In genomic region chr10:91167352-91167751, GRCm38 (mm10) we compare ENCODE assay signal across 8 mouse cellular contexts. TPM values are rescaled to one million over a fixed set of nuclear protein-coding genes. Genes with fewer than 3 reads are reported as not detected.
DNase-seq lines count a peak whose midpoint lies in the region; ATAC-seq and TF ChIP-seq lines count a peak whose summit lies in the region.

No protein-coding gene starts in this region.

- peaks cover 29% of the 10 kb centered on the region for H3K36me3 ChIP-seq in kidney, embryonic 14.5 days (ENCODE audit: control insufficient read depth, insufficient read depth, low read length)
- H3K36me3 ChIP-seq in hindbrain, embryonic 14.5 days (replicated peaks; ENCODE audit: control insufficient read depth, insufficient read depth), result peaks cover 32% of the 10 kb centered on the region
- H3K36me3 ChIP-seq in midbrain, embryonic 13.5 days, result peaks cover 18% of the 10 kb centered on the region

- no peak for TF ChIP-seq CTCF in bone marrow, adult 2 months (IDR thresholded peaks at IDR 0.05; ENCODE audit: control insufficient read depth, insufficient read depth, low read length)

- peak overlapping the region; percentile 94; the same call in 1 of the 2 replicates for H3K4me3 ChIP-seq in kidney, embryonic 14.5 days (ENCODE audit: low read length)
- H3K4me3 ChIP-seq in bone marrow, adult 2 months (replicated peaks; ENCODE audit: control insufficient read depth, low read depth, low read length), result peak overlapping the region; percentile 33
- no peak overlapping the region for H3K4me3 ChIP-seq in hindbrain, embryonic 14.5 days (replicated peaks; ENCODE audit: low read length)
- peak overlapping the region; percentile 97; the same call in 1 of the 2 replicates for H3K4me3 ChIP-seq in midbrain, embryonic 13.5 days (replicated peaks)

- TF ChIP-seq POLR2A in bone marrow, adult 2 months (IDR thresholded peaks at IDR 0.05; ENCODE audit: borderline replicate concordance, control insufficient read depth, low read depth, low read length), result no peak

- WGBS in kidney, embryonic 14.5 days, result 56% methylated on average over 7 of the region's 7 CpGs
- WGBS in bone marrow, adult 2 months, result 69% methylated on average over 7 of the region's 7 CpGs
- WGBS in hindbrain, embryonic 14.5 days, result 53% methylated on average over 7 of the region's 7 CpGs
- WGBS in midbrain, embryonic 13.5 days, result 58% methylated on average over 7 of the region's 7 CpGs

- H3K27ac ChIP-seq in kidney, embryonic 14.5 days (ENCODE audit: low read depth, low read length), result no peak overlapping the region
- no peak overlapping the region for H3K27ac ChIP-seq in bone marrow, adult 2 months (ENCODE audit: control insufficient read depth, insufficient read depth, low read depth, low read length, poor library complexity)
- no peak overlapping the region for H3K27ac ChIP-seq in hindbrain, embryonic 14.5 days
- no peak overlapping the region for H3K27ac ChIP-seq in midbrain, embryonic 13.5 days

- H3K4me2 ChIP-seq in kidney, embryonic 14.5 days (replicated peaks; ENCODE audit: low read depth, low read length), result peak overlapping the region; percentile 61
- peak overlapping the region; percentile 80; the same call in 1 of the 2 replicates for H3K4me2 ChIP-seq in hindbrain, embryonic 14.5 days (replicated peaks)
- peak overlapping the region; percentile 19 for H3K4me2 ChIP-seq in midbrain, embryonic 13.5 days (replicated peaks)

- no peak for DNase-seq in kidney, adult 9 months
- DNase-seq in hindbrain, embryonic 14.5 days (ENCODE audit: low spot score), result no peak
- DNase-seq in ovary, postnatal 10 days (ENCODE audit: low spot score), result no peak
- DNase-seq in spleen, adult 18-20 months, result no peak
- no peak for DNase-seq in right cerebral cortex, postnatal 4 days

- H3K27me3 ChIP-seq in kidney, embryonic 14.5 days (ENCODE audit: control insufficient read depth, insufficient read depth, low read length), result no peaks in the 10 kb centered on the region
- H3K27me3 ChIP-seq in hindbrain, embryonic 14.5 days (ENCODE audit: control insufficient read depth, insufficient read depth, low read length), result no peaks in the 10 kb centered on the region
- no peaks in the 10 kb centered on the region for H3K27me3 ChIP-seq in midbrain, embryonic 13.5 days

- H3K9me3 ChIP-seq in kidney, embryonic 14.5 days (ENCODE audit: control insufficient read depth, low read length), result no peaks in the 10 kb centered on the region
- no peaks in the 10 kb centered on the region for H3K9me3 ChIP-seq in hindbrain, embryonic 14.5 days (ENCODE audit: control insufficient read depth, low read length)
- H3K9me3 ChIP-seq in midbrain, embryonic 13.5 days, result no peaks in the 10 kb centered on the region

- ATAC-seq in kidney, embryonic 14.5 days (ENCODE audit: low FRiP score, low TSS enrichment), result no peak
- ATAC-seq in hindbrain, embryonic 14.5 days (ENCODE audit: low FRiP score), result no peak
- ATAC-seq in midbrain, embryonic 13.5 days, result no peak

- H3K9ac ChIP-seq in kidney, embryonic 14.5 days (ENCODE audit: low read depth, low read length), result peak overlapping the region; percentile 7; the same call in 1 of the 2 replicates
- no peak overlapping the region for H3K9ac ChIP-seq in hindbrain, embryonic 14.5 days
- no peak overlapping the region for H3K9ac ChIP-seq in midbrain, embryonic 13.5 days (replicated peaks)

- peaks cover 31% of the 10 kb centered on the region for H3K4me1 ChIP-seq in kidney, embryonic 14.5 days (ENCODE audit: control insufficient read depth, insufficient read depth, low read length)
- H3K4me1 ChIP-seq in bone marrow, adult 2 months (ENCODE audit: control insufficient read depth, insufficient read depth, low read length), result no peaks in the 10 kb centered on the region; the same call in 1 of the 2 replicates
- H3K4me1 ChIP-seq in hindbrain, embryonic 14.5 days (replicated peaks; ENCODE audit: control insufficient read depth, insufficient read depth, low read length), result peaks cover 31% of the 10 kb centered on the region
- peaks cover 36% of the 10 kb centered on the region for H3K4me1 ChIP-seq in midbrain, embryonic 13.5 days (replicated peaks)

RNA-seq across cellular contexts. Expression of gene Tmpo, which starts 13.8 kb away (rescaled TPM):
- polyA plus RNA-seq in kidney, embryonic 14.5 days (2014; fragmentation: Nextera tagmentation; extraction: Ambion mirVana), result 293 and 328 TPM in 2 replicates
- polyA plus RNA-seq in bone marrow, adult 2 months (2011; ENCODE audit: insufficient read depth, insufficient read length, low replicate concordance, missing spikeins), result 212 and 250 TPM in 2 replicates
- 111 and 115 TPM in 2 replicates for polyA plus RNA-seq in hindbrain, embryonic 14.5 days (2014; fragmentation: Nextera tagmentation; extraction: Ambion mirVana)
- polyA plus RNA-seq in midbrain, embryonic 13.5 days (2015; fragmentation: Nextera tagmentation; extraction: Ambion mirVana), result 165 and 175 TPM in 2 replicates

RNA-seq across cellular contexts. Expression of gene Slc25a3, which starts 43.5 kb away (rescaled TPM):
- polyA plus RNA-seq in kidney, embryonic 14.5 days (2014; fragmentation: Nextera tagmentation; extraction: Ambion mirVana), result 544 and 625 TPM in 2 replicates
- polyA plus RNA-seq in bone marrow, adult 2 months (2011; ENCODE audit: insufficient read depth, insufficient read length, low replicate concordance, missing spikeins), result 177 and 223 TPM in 2 replicates
- polyA plus RNA-seq in hindbrain, embryonic 14.5 days (2014; fragmentation: Nextera tagmentation; extraction: Ambion mirVana), result 626 and 634 TPM in 2 replicates
- 469 and 478 TPM in 2 replicates for polyA plus RNA-seq in midbrain, embryonic 13.5 days (2015; fragmentation: Nextera tagmentation; extraction: Ambion mirVana)

Comparison
In these comparisons a context has a peak if more than half of its experiments do, and no peak if none do; other contexts are left out.
1. H3K4me2 ChIP-seq: peak in every context shown above with its lines; median percentile 80 in hindbrain, embryonic 14.5 days; 61 in kidney, embryonic 14.5 days; 19 in midbrain, embryonic 13.5 days.